21 mouse cellular contexts compared by ENCODE assay signal in the genomic region with DNA sequence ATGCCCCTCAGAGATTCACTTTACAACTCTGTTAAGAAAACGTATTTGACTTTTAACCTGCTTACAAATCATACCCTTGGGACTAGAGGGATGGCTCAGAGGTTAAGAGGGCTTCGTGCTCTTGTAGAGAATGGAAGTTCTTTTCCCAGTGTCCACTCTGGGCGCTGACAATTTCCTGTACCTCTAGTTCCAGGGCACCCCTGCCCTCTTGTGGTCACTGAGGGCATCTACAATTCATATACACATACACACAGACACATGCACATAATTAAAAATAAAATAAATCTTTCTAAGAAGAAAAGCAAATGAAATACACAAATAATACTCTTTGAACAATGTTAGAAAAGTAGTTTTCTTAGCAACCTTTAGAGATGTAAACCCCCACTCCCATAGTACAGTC. TPM values are rescaled to one million over a fixed set of nuclear protein-coding genes. Genes with fewer than 3 reads are reported as not detected.
DNase-seq lines count a peak whose midpoint lies in the region; ATAC-seq and TF ChIP-seq lines count a peak whose summit lies in the region.
"Had no signal": no experiment of that assay in that cellular context is flagged by ENCODE, and none has a peak within 500 bp of the region (broad histone marks: within the 10 kb centered on the region; RNA-seq: fewer than 3 reads in every experiment).

No protein-coding gene starts in this region.

- no peak for ATAC-seq in CD4-positive, CD25-positive, alpha-beta regulatory T cell, adult 4 months
- ATAC-seq in megakaryocyte progenitor cell, adult 5-6 weeks (replicated peaks; ENCODE audit: poor library complexity) = no peak
- ATAC-seq: intestine, embryonic 16.5 days; midbrain, embryonic 13.5 days had no signal

- TF ChIP-seq POLR2A in testis, adult 2 months (IDR thresholded peaks at IDR 0.05; ENCODE audit: control insufficient read depth, low read depth, low read length) = no peak
- TF ChIP-seq POLR2A in thymus, adult 2 months (IDR thresholded peaks at IDR 0.05; ENCODE audit: control insufficient read depth, extremely low read depth, insufficient read depth, low read length, poor library complexity) = no peak

- no peaks in the 10 kb centered on the region for H3K36me3 ChIP-seq in testis, adult 2 months (ENCODE audit: control insufficient read depth, insufficient read depth, low read length)
- no peaks in the 10 kb centered on the region for H3K36me3 ChIP-seq in thymus, adult 2 months (ENCODE audit: control insufficient read depth, insufficient read depth, low read length)
- H3K36me3 ChIP-seq: forebrain, embryonic 10.5 days; heart, embryonic 10.5 days; kidney, embryonic 15.5 days; limb, embryonic 13.5 days; midbrain, embryonic 13.5 days; neural tube, embryonic 13.5 days had no signal

- peak; percentile 27 for TF ChIP-seq CTCF in layer of hippocampus, adult 2 months (conservative IDR thresholded peaks at IDR 0.05)
- TF ChIP-seq CTCF in testis, adult 2 months (IDR thresholded peaks at IDR 0.05; ENCODE audit: control insufficient read depth, insufficient read depth, insufficient replicate concordance, low read depth, low read length) = peak; percentile 24; the same call in 1 of the 2 replicates
- TF ChIP-seq CTCF in thymus, adult 2 months (IDR thresholded peaks at IDR 0.05; ENCODE audit: borderline replicate concordance, control insufficient read depth, extremely low read depth, insufficient read depth, low read length, poor library complexity) = no peak

- H3K27me3 ChIP-seq in testis, adult 2 months (ENCODE audit: control insufficient read depth, insufficient read depth, low read length) = no peaks in the 10 kb centered on the region
- H3K27me3 ChIP-seq in thymus, adult 2 months (ENCODE audit: control insufficient read depth, insufficient read depth, low read length) = no peaks in the 10 kb centered on the region
- H3K27me3 ChIP-seq: kidney, embryonic 15.5 days; limb, embryonic 13.5 days; midbrain, embryonic 13.5 days; neural tube, embryonic 13.5 days had no signal

- 86% methylated on average over 3 of the region's 3 CpGs for WGBS in thymus, adult 2 months

- no peak overlapping the region for H3K27ac ChIP-seq in layer of hippocampus, adult 2 months
- no peak overlapping the region for H3K27ac ChIP-seq in testis, adult 2 months (ENCODE audit: control insufficient read depth, insufficient read depth, low read depth, low read length)
- no peak overlapping the region for H3K27ac ChIP-seq in thymus, adult 2 months (ENCODE audit: control insufficient read depth, insufficient read depth, low read length)
- H3K27ac ChIP-seq: forebrain, embryonic 10.5 days; heart, embryonic 10.5 days; kidney, embryonic 15.5 days; limb, embryonic 13.5 days; midbrain, embryonic 13.5 days; neural tube, embryonic 13.5 days had no signal

- DNase-seq in CD4-positive, CD25-positive, alpha-beta regulatory T cell, adult 2 months (ENCODE audit: low read depth, low spot score) = peak; percentile 14
- DNase-seq in layer of hippocampus, adult 2 months (ENCODE audit: low spot score in 2 of 2) = no peak
- DNase-seq in layer of hippocampus, postnatal 10 days (ENCODE audit: low spot score in 2 of 2) = no peak
- no peak for DNase-seq in testis, postnatal 14 days (ENCODE audit: low spot score)
- no peak for DNase-seq in thymus, adult 2 months
- DNase-seq: cerebellum, adult 2 months; cerebellum, postnatal 36 days; gastrocnemius, postnatal 25 days; kidney, postnatal 4 days; right cerebral cortex, adult 18-20 months; thymus, postnatal 4 days had no signal

- no peaks in the 10 kb centered on the region for H3K4me1 ChIP-seq in testis, adult 2 months (ENCODE audit: control insufficient read depth, insufficient read depth, low read length)
- H3K4me1 ChIP-seq in thymus, adult 2 months (replicated peaks; ENCODE audit: control insufficient read depth, insufficient read depth, low read length) = no peaks in the 10 kb centered on the region
- H3K4me1 ChIP-seq: forebrain, embryonic 10.5 days; heart, embryonic 10.5 days; kidney, embryonic 15.5 days; limb, embryonic 13.5 days; midbrain, embryonic 13.5 days; neural tube, embryonic 13.5 days had no signal

- no peak overlapping the region for H3K4me3 ChIP-seq in layer of hippocampus, adult 2 months
- no peak overlapping the region for H3K4me3 ChIP-seq in testis, adult 2 months (ENCODE audit: control insufficient read depth, low read depth, low read length)
- H3K4me3 ChIP-seq in thymus, adult 2 months (ENCODE audit: control insufficient read depth, insufficient read depth, low read length) = no peak overlapping the region
- H3K4me3 ChIP-seq: forebrain, embryonic 10.5 days; heart, embryonic 10.5 days; kidney, embryonic 15.5 days; limb, embryonic 13.5 days; midbrain, embryonic 13.5 days; neural tube, embryonic 13.5 days had no signal

RNA-seq across cellular contexts. Expression of a gene that starts 11.3 kb away (rescaled TPM):
- not detected for polyA plus RNA-seq in CD4-positive, CD25-positive, alpha-beta regulatory T cell, adult 4 months (2017; shearing (Covaris generic))
- total RNA-seq in layer of hippocampus, adult 2 months (2021) = 10 to 100 TPM; 11.5 to 12.2 TPM
- 10 to 100 TPM in 1 of 2 experiments, 1 to 10 TPM in 1; 9.8 to 10.1 TPM for total RNA-seq in layer of hippocampus, postnatal 10 days (2021)
- polyA plus RNA-seq in testis, adult 2 months (2012; rRNA removed) = 8.9 and 10.9 TPM in 2 replicates
- 0.51 and 1.2 TPM in 2 replicates for total RNA-seq in megakaryocyte progenitor cell, adult 5-6 weeks (2015)
- total RNA-seq in megakaryocyte progenitor cell, adult 5-6 weeks (2017) = 2.5 TPM in 2 replicates
- polyA plus RNA-seq in thymus, adult 2 months (2012; rRNA removed) = 0.44 and 0.62 TPM in 2 replicates

RNA-seq across cellular contexts. Expression of a gene that starts 15.5 kb away (rescaled TPM):
- polyA plus RNA-seq in CD4-positive, CD25-positive, alpha-beta regulatory T cell, adult 4 months (2017; shearing (Covaris generic)) = 100 to 1,000 TPM; 189 to 215 TPM
- 1 to 10 TPM; 3.1 to 3.9 TPM for total RNA-seq in layer of hippocampus, adult 2 months (2021)
- 1 to 10 TPM; 3.0 to 3.1 TPM for total RNA-seq in layer of hippocampus, postnatal 10 days (2021)
- 2.3 and 2.5 TPM in 2 replicates for polyA plus RNA-seq in testis, adult 2 months (2012; rRNA removed)
- 62.1 and 65.3 TPM in 2 replicates for total RNA-seq in megakaryocyte progenitor cell, adult 5-6 weeks (2015)
- total RNA-seq in megakaryocyte progenitor cell, adult 5-6 weeks (2017) = 47.0 and 54.7 TPM in 2 replicates
- polyA plus RNA-seq in thymus, adult 2 months (2012; rRNA removed) = 79.0 and 86.4 TPM in 2 replicates

Comparison
In these comparisons a context has a peak if more than half of its experiments do, and no peak if none do; other contexts are left out.
1. RNA of a gene that starts 15.5 kb away (total RNA-seq): 47.0 to 65.3 TPM in megakaryocyte progenitor cell, adult 5-6 weeks; 3.1 to 3.9 TPM in layer of hippocampus, adult 2 months and 3.0 to 3.1 TPM in layer of hippocampus, postnatal 10 days; every median in the first group is over 4 times any median in the second.